Comparison of ENCODE assay signal across 11 mouse cellular contexts in genomic region chr7:68440661-68441150, GRCm38 (mm10).
DNase-seq lines count a peak whose midpoint lies in the region; ATAC-seq and TF ChIP-seq lines count a peak whose summit lies in the region.
"Had no signal": no experiment of that assay in that cellular context is flagged by ENCODE, and none has a peak within 500 bp of the region (broad histone marks: within the 10 kb centered on the region; RNA-seq: fewer than 3 reads in every experiment).

No protein-coding gene starts in this region.

- TF ChIP-seq POLR2A in brain, embryonic 14.5 days (IDR thresholded peaks at IDR 0.05; ENCODE audit: borderline replicate concordance, extremely low read depth, insufficient read depth, insufficient read length, poor library complexity, severe bottlenecking) = no peak

- peaks cover 13% of the 10 kb centered on the region for H3K4me1 ChIP-seq in embryonic facial prominence, embryonic 10.5 days
- H3K4me1 ChIP-seq in hindbrain, embryonic 12.5 days = peaks cover 13% of the 10 kb centered on the region; the same call in 1 of the 2 replicates
- peaks cover 5% of the 10 kb centered on the region; the same call in 1 of the 2 replicates for H3K4me1 ChIP-seq in midbrain, embryonic 16.5 days (ENCODE audit: control insufficient read depth, insufficient read depth, low read length)

- no peak overlapping the region for H3K27ac ChIP-seq in embryonic facial prominence, embryonic 10.5 days (replicated peaks)
- H3K27ac ChIP-seq in hindbrain, embryonic 12.5 days = peak overlapping the region; percentile 55
- no peak overlapping the region for H3K27ac ChIP-seq in midbrain, embryonic 16.5 days (ENCODE audit: low read length)

- no peaks in the 10 kb centered on the region for H3K36me3 ChIP-seq in embryonic facial prominence, embryonic 10.5 days (replicated peaks)
- no peaks in the 10 kb centered on the region for H3K36me3 ChIP-seq in hindbrain, embryonic 12.5 days
- H3K36me3 ChIP-seq in midbrain, embryonic 16.5 days (ENCODE audit: control insufficient read depth, insufficient read depth, low read length) = no peaks in the 10 kb centered on the region

- no peak overlapping the region for H3K4me3 ChIP-seq in embryonic facial prominence, embryonic 10.5 days
- no peak overlapping the region for H3K4me3 ChIP-seq in hindbrain, embryonic 12.5 days
- H3K4me3 ChIP-seq in midbrain, embryonic 16.5 days (ENCODE audit: low read depth, low read length) = no peak overlapping the region
- H3K4me3 ChIP-seq: erythroblast, embryonic 14.5 days had no signal

- no peak for TF ChIP-seq CTCF in brain, embryonic 14.5 days (IDR thresholded peaks at IDR 0.05; ENCODE audit: borderline replicate concordance, extremely low read depth, insufficient read depth, insufficient read length)

- H3K27me3 ChIP-seq in embryonic facial prominence, embryonic 10.5 days (replicated peaks; ENCODE audit: low read depth, poor library complexity, severe bottlenecking) = peaks cover 15% of the 10 kb centered on the region; the same call in 1 of the 2 replicates
- no peaks in the 10 kb centered on the region; the same call in 1 of the 2 replicates for H3K27me3 ChIP-seq in hindbrain, embryonic 12.5 days
- no peaks in the 10 kb centered on the region for H3K27me3 ChIP-seq in midbrain, embryonic 16.5 days (ENCODE audit: control insufficient read depth, insufficient read depth, low read depth, low read length)

- no peak overlapping the region for H3K9ac ChIP-seq in hindbrain, embryonic 12.5 days
- no peak overlapping the region for H3K9ac ChIP-seq in midbrain, embryonic 16.5 days (ENCODE audit: low read depth, low read length)
- H3K9ac ChIP-seq: lung, embryonic 14.5 days had no signal

- ATAC-seq in hindbrain, embryonic 12.5 days (ENCODE audit: low FRiP score) = peak; percentile 74
- ATAC-seq in midbrain, embryonic 16.5 days = peak; percentile 70; the same call in 1 of the 2 replicates

- peak; percentile 70 for DNase-seq in brain, embryonic 14.5 days (ENCODE audit: low read depth)
- DNase-seq in embryonic facial prominence, embryonic 10.5 days (ENCODE audit: low spot score) = peak; percentile 44
- no peak for DNase-seq in left cerebral cortex, adult 11 months (ENCODE audit: low spot score)
- DNase-seq in spleen, postnatal 4 days (ENCODE audit: low spot score in 2 of 2) = no peak
- no peak for DNase-seq in layer of hippocampus, postnatal 36 days
- DNase-seq: kidney, postnatal 14 days; left cerebral cortex, postnatal 4 days had no signal

- WGBS in embryonic facial prominence, embryonic 10.5 days = 22% methylated on average over 11 of the region's 11 CpGs
- WGBS in hindbrain, embryonic 12.5 days = 14% methylated on average over 11 of the region's 11 CpGs
- 15% methylated on average over 11 of the region's 11 CpGs for WGBS in midbrain, embryonic 16.5 days

- H3K4me2 ChIP-seq in hindbrain, embryonic 12.5 days (replicated peaks) = 0 out of 2 replicates have a peak overlapping the region, but pooled peaks have one; percentile 1
- no peak overlapping the region for H3K4me2 ChIP-seq in midbrain, embryonic 16.5 days (ENCODE audit: low read length)
- H3K4me2 ChIP-seq: lung, embryonic 14.5 days had no signal

- no peaks in the 10 kb centered on the region for H3K9me3 ChIP-seq in embryonic facial prominence, embryonic 10.5 days
- H3K9me3 ChIP-seq in hindbrain, embryonic 12.5 days (replicated peaks) = no peaks in the 10 kb centered on the region
- H3K9me3 ChIP-seq in midbrain, embryonic 16.5 days (replicated peaks; ENCODE audit: control insufficient read depth, low read length, poor library complexity, severe bottlenecking) = no peaks in the 10 kb centered on the region

Comparison
In these comparisons a context has a peak if more than half of its experiments do, and no peak if none do; other contexts are left out.
1. DNase-seq: peak in brain, embryonic 14.5 days (single experiment) and embryonic facial prominence, embryonic 10.5 days (single experiment); none in left cerebral cortex, adult 11 months (single experiment), spleen, postnatal 4 days (0 of 2) and layer of hippocampus, postnatal 36 days (0 of 2).